Mouse (Mus musculus) liver, adult 2 months (tissue): ENCODE measurements around the gene Lpcat1.

Experiments
- CTCF ChIP-seq: fragments of 200-500 bp; IDR thresholded peaks from 2 replicates; pipeline ENCODE4 v1.5.1; 2011; ENCODE audit warnings: low read depth, low read length, control low read depth
- POLR2A ChIP-seq: fragments of 200-500 bp; IDR thresholded peaks from 2 replicates; pipeline ENCODE4 v1.6.1; 2011; ENCODE audit warnings: low read length, control low read depth; ENCODE audit not compliant: insufficient read depth; ENCODE audit errors: extremely low read depth

DNA sequence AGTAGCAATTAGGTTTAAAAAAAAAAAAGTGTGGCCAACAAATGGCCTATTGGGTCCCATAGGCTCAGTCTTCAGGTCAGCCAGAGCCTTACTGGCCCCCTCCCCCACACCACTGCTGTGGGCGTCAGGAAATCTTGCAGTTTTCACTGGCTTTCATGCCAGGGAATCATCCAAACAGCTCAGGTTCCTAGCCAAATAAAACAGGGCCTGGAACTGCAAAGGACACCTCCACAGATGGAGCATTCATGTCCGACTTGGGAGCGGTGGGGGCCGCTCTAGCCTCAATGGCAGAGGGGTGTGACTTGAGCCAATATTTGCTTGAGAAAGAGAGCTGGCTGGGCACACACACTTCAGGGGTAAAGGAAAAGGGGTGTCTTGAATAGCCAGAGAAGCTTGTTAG lies 20.5 kb upstream of the Lpcat1 start:
- TF ChIP-seq POLR2A (no peak), CTCF (no peak)
